Mouse (Mus musculus): ENCODE results near the gene Galnt6.
A peak's percentile ranks its signal among the peaks of the same experiment; 100 is the strongest.
"Not testable (repeated sequence)": the region's sequence is repeated elsewhere in the genome, so short reads cannot be mapped to it uniquely, and the experiment has no call there.

The Galnt6 gene

DNA sequence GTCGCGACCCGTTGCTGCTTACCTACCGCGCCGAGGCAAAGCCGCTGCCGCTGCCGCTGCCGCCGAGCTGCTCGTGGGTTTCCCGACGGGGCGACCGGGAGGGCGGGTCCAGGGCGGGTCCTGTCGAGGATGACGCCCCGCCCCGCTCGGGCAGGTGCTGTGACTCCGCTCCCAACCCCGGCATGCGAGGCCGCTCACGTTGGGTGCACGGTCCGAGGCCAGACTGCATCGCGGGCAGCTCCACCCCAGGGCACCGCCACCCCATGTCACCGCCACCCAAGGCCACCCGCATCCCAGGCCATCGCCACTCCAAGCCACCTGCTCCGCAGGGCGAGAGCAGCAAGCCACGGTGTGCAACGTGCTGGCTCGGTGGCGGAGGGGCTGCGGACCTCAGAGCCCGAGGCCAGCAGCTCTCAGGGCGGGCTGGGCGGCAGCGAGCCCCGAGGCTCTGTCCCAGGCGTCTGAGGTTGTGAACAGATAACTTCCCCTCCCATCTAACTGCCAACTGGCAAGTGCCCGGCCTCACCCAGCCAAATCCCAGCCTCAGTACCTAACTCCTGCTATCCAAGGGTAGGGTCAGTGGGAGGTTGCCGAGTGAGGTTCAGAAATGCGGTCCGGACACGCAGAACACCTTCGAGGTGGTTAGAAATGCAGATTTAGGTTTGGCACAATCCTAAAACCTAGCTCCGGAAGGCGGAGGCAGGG, at the start of gene Galnt6:
Gene Galnt6, minus strand, starts transcription at position 96 of the 705 bp plus-strand sequence.
- no peak for DNase-seq (ENCODE audit: low spot score)

DNA sequence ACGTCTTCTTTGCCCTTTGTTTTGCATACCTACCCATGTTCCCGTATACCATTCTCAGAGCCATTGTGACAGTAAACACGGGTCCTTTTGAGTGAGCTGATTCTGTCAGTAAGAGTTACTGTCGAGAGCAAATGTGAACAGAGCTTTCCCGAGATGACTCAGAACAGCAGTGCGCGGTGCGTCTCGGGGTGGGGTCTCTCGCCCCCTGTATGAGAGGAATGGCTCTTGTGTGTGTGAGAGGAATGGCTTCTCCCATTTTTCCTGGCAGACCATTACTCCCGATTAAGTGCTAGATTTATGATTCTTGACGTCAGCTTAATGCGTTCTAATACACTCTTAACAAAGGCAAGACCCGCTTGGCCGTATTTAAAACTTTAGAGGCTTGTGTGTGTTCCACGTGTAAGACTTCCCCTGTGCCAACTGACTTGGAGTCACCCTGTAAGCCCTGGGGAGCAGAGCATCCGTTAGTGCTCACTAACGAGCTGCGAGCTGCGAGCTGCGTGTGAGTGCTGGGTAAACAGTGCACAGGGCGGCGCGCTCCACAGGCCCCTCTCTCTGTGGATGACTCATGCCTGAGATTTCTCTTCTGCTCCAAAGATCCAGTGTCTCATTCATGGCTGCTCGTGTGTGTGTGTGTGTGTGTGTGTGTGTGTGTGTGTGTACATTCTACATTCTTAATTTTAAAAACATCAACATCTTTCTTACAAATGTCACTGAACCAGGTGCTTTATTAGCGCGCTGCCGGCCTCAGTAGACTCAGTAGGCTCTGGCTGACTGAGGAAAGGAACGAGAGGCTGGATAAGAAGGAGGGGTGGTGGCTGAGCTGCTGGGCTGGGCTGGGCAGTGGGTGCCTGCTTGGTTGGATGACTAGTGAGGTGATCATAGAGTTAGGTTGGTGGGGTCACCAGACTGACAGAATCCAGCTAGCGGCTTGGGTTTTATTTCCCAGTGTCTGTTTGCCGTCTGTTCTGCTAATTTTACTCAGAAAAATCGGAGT, 48.1 kb upstream of the Galnt6 start:
- no peak for DNase-seq (ENCODE audit: low spot score)

DNA sequence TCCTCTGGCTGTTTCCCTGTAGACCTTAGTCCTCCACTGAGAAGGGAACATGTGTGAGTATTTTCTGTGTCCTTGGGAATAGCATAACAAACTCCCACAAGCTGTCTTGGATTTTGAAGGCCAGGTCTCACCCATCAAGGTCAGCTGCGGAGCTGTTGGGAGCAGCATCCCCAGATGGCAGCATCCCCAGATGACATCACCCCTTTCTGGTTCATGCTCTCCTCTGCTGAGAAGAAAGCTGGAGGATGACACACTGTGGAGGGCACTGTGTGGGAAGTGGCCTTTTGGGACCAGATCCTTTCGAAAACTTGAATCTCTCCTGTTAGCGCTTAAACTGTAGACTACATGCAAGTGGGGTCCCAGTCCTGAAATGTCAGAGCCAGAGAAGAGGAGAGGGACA, 47.2 kb upstream of the Galnt6 start:
- no peak for DNase-seq (ENCODE audit: low spot score)

DNA sequence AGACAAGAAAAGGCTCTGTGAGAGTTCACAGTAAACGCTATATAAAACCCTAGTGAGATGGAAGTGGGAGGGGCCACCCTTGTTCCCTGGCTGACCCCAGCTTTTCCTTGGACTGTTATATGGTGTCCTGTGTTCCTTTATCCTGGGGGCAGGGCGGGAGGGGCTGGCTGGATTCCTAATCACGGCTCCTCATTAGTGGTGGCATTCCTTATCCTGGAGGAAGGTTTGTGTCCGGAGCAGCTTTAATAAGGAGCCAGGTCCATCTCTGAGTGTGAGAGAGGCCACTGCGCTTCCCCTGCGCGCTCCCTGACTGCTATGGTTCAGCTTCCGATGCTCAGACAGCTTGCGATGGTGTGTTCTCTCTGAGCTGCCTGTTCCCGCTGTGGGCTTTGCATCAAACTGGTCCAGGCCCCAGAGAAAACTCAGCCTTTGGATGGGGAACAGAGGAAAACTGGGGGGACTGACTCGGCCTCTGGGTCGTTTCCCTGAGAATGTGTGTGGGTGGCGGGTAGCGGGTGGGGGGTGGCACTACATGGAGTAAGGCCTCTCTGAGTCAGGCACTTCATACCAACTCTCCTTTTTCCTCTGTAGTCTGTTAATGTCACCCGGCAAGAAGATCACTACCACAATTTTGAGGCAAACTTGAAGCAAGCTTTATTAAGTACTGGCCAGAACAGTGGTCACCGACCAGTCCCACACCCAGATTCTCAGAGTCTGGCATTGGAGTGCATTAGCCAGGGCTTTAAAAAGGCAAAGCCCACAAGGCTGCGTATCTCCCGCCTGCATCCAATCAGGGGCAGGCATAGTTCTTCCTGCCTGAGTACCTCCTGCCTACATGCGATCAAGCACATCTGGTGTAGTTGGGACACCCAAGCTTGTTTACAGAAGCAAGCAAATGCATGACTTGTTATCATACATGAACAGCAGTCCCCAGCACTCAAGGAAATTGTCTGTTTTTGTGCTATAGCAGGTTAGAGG, 46.3 kb upstream of the Galnt6 start:
- no peak for DNase-seq (ENCODE audit: low spot score)

DNA sequence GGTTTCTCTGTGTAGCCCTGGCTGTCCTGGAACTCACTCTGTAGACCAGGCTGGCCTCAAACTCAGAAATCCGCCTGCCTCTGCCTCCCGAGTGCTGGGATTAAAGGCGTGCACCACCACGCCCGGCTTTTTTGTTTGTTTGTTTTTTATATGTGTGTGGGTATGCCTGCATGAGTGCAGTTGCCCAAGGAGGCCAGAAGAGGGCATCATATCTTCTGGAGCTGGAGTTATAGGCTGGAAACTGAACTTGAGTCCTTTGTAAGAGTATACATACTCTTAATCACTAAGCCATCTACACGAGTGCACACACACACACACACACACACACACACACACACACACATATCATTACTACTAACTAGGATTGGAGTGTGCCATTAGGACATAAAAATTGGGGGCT, 44.7 kb upstream of the Galnt6 start:
- not testable (repeated sequence) for DNase-seq (ENCODE audit: low spot score)

DNA sequence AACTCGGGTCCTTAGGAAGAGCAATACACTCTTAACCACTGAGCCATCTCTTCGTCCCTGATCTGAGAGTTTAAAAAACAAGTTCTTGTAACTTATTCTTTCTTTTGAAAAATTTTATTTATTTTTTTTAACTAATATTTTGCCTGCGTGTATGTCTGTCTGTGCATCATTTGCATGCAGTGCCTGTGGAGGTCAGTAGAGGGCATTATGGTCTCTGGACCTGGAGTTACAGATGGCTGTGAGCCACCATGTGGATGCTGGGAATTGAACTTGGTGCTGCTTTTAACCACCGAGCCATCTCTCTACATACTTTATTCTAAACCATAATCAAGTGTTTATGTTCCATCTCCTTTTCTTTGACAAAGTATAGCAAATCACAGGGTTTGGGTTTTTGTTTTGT, 43.5 kb upstream of the Galnt6 start:
- DNase-seq (ENCODE audit: low spot score) = no peak

DNA sequence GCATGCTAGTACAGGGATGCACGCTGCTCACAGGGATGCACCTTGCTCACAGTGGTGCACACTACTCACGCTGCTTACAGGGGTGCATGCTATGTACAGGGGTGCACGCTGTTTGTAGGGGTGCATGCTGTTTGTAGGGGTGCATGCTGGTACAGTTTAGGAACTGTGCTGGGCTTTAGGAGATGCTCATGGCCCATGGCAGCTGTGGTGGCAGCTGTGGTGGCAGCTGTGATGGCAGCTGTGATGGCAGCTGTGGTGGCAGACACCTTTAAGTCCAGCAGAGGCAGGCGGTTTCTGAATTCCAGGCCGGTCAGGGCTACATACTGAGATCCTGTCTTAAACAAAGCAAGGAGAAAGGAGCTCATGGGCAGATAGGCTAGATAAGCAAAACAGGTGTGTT, 41.2 kb upstream of the Galnt6 start:
- DNase-seq (ENCODE audit: low spot score) = no peak

DNA sequence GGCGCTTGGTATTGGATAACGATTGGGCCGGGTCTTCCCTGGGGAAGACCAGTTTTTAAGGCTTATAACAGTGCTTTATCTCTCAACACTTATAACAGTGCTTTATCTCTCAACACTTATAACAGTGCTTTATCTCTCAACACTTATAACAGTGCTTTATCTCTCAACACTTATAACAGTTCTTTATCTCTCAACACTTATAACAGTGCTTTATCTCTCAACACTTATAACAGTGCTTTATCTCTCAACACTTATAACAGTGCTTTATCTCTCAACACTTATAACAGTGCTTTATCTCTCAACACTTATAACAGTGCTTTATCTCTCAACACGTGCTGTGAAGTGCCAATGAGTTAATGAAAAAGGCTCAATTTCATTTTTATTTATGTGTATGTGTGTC, 39.8 kb upstream of the Galnt6 start:
- DNase-seq (ENCODE audit: low spot score) = not testable (repeated sequence)

DNA sequence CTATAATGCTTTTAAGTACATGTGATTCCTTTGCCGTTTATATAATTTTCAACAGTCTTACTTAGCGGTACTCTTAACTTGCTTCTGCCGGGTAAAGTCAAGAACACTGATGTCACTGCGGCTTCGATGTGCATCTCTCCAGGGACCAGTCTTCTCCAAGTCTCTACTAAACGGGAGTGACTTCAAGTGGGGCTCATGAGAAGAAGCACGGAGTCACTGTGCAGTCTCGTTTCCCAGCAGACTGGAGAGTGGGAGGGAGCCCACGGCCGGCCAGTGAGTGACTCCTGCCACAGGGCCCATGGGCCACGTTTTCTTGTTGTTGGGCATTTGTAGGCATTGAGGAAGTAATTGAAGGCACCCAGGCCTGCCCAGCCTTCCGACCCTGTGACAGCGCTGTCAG, 38.7 kb upstream of the Galnt6 start:
- DNase-seq (ENCODE audit: low spot score) = no peak

DNA sequence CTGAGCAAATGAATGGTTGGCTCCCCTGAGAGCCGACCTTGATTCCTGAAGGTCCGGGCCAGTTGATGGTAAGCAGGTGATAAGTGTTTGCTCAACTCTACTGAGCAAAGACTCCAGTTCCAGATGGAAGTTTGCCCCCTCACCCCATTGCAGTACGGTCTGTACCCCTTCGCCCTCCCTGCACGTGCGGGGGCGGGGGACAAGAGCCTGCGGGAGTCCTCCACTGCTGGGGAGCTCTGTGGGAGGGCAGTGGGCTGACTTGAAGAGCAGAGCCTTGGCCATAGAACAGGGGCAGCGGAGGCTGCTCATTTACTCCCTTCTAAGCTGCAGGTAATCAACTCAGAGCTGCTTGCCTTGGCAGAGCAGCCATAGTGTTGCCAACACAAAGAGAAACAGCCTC, 37.6 kb upstream of the Galnt6 start:
- no peak for DNase-seq (ENCODE audit: low spot score)

DNA sequence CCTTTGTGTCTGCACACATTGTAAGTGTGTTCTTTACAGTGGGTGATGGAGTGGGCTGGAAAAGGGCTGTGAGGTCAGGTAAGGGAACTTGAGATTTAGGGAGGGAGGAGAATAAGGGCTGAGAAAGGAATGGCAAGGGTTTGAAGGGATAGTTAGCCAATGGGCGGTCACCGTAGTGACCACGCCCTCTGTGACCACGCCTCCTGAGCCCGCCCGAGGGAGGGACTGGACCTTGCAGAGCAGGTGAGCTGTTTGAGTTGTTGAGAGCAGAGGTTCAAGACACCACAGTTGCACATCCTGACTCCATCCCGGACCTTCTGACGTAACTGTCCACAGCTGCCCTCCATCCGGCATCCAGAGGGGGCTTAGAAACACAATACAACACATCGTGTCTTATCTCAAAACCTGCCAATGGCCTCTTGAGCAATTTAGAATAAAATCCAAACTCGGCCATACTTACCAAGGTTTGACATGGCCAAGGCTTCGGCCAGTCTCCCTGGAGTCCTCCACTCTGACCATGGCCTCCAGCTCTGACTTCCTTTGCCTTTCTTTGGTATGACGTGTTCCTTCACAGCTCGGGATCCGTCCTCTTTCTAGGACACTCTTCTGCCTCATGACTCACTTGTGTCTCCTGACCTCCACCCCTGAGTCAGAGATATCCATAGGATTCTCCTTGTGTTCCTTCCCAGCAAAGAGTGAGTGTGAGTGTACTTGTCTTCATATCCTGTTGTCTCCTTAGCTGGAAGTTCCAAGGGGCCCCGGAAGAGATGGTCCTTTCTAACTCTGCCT, 35.2 kb upstream of the Galnt6 start:
- DNase-seq (ENCODE audit: low spot score) = no peak

DNA sequence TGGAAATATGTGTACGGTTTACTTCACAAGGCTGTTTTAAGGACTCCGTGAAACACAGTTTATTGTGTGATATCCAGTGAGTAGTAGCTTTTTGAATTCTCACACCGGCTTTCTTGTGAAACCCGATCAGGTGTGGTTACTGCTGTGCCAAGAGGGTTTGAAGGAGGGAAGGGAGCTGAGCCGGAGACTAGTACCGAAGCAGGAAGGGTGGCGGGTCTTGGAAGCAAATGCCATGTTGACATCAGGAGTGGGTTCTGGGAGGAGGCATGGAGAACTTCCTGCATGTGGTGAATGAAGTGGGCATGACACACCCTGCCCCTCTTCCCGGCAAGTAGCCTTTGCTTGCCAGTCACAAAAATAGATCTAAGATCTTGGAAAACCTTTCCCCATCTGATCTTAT, 33.5 kb upstream of the Galnt6 start:
- no peak for DNase-seq (ENCODE audit: low spot score)

DNA sequence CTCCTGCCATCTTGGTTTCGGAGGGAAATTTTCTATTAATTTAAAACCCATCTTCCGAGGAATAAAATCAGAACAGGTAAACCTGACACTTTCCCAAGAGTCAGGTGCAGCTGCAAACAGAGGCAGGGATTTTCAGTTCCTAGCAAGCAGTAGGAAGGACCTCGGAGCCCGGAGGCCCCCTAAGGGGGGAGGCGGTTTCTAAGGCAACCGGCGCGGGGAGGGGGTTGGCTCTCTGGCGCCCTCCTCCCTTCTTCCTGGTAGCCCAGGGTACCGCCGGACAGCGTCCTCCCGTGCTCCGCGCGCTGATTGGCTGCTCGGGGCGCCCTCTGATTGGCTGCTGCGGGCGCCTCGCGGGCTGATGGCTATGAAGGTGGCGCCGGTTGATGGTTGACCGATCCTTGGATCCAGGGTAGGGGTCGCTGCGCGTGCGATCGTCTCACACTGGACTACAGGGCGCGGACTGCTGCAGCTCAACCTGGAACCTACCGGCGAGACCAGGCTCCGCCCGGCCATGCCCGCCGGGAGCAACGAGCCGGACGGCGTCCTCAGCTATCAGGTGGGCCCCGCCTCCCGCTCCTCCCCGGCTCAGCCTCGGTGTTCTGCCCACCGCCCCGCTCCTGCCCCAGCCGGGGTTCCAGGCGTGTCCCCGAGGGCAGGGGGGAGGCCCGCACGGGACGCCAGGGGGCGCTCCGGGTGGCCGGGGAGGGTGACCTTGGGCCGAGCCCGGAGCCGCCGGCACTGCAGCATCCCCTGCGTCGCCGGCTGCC, 32.4 kb upstream of the Galnt6 start, which contains the start of gene Slc4a8:
Gene Slc4a8, plus strand, starts transcription at position 329 of the 767 bp plus-strand sequence.
- peak; percentile 20 for DNase-seq (ENCODE audit: low spot score)

DNA sequence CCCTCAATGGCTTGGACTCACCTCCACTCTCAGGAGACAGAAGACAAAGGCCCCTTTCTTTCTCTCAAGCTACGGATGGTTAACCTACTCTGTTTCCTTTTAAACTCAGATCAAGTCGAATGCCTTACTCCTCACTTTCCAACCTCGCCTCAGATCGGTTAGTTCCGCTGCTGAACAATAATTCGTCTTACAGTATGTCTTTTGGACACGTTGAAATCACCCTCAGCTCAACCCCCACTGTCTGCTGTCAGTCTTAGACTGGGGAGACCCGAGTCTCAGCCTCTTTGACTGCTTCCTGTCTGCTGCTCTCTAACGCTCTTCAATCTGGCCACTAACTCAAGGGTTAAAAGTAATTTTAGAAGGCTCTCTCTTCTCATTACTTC, 31.9 kb upstream of the Galnt6 start:
- no peak for DNase-seq (ENCODE audit: low spot score)

DNA sequence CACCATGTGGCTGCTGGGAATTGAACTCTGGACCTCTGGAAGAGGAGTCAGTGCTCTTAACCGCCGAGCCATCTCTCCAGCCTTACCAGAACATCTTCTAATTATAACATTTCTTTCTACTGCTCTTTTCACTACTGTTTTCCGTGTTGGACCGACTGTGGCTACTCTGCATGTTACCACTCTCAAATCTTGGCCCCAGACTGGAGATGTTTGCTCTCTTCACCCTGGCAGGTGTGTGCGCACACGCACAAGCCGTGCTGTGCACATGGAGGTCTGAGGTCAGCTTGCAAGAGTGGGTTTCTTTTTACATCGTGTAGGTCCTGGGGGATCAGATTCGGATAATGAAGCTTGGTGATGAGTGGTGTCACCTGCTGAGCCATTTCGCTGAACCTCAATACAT, 30.1 kb upstream of the Galnt6 start:
- DNase-seq (ENCODE audit: low spot score) = no peak

DNA sequence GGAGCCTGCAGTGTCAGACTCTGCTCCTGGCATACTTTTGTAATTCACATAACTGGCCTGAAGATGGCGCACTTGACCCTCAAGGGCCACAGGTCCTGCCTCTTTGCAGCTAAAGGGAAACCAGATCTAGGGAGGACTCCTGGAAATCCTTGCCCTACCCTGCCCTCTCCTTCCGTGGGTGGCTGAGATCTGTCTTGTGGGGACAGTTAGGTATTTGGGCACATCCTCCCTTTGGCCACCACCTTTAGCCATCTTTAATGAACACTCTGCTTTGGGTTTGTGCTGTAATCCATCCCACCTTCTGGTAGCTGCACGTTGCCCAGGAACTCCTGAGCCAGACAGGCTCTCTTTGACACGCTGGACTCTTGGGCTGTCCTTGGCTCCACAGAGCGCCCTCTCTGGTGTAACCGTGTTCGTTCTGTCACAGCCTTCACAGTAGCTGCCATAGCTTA, 28.4 kb upstream of the Galnt6 start:
- peak; percentile 72 for DNase-seq (ENCODE audit: low spot score)

DNA sequence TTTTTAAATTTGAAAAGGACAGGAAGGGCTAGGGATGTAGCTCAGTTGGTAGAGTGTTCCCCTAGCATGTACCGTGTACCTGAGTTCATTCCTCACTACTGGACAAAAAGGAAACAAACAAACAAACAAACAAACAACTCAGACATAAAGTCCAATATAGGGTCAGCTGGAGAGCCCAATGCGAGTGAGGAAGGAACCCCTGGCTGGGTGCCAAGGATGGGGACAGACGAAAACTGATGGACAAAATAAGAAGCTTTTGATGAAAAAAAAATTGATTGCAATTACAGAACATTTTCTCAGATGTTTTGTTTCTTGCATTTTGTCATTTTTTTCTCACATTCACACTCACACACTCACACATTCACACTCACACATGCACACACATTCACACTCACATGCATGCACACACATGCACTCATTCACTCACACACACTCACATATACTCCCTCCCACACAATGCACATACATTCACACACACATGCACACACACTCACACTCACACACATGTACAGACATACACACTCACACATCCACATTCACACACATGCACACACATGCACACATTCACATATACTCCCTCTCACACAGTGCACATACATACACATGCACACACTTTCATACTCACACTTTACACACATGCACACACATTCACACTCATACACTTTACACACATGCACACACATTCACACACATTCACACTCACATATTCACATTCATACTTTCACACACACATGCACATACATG, 26.9 kb upstream of the Galnt6 start:
- no peak for DNase-seq (ENCODE audit: low spot score)

DNA sequence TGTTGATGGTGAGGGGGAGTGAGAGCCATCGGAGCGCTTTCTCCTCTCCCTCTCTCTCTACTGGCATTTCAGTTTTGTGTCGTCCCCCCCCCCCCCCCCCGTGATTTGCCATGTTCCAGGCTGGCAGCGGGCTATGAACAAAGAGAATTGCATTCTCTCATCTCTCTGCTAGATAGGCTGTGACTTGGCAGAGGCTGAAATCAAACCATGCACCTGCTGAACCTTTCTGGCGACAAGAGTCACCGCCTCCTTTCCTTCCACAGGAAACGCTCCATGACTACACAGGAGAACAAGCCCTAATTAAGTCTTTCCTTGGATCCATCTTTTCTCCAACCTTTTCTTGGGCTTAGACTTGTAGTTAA, 26.3 kb upstream of the Galnt6 start:
- no peak for DNase-seq (ENCODE audit: low spot score)

DNA sequence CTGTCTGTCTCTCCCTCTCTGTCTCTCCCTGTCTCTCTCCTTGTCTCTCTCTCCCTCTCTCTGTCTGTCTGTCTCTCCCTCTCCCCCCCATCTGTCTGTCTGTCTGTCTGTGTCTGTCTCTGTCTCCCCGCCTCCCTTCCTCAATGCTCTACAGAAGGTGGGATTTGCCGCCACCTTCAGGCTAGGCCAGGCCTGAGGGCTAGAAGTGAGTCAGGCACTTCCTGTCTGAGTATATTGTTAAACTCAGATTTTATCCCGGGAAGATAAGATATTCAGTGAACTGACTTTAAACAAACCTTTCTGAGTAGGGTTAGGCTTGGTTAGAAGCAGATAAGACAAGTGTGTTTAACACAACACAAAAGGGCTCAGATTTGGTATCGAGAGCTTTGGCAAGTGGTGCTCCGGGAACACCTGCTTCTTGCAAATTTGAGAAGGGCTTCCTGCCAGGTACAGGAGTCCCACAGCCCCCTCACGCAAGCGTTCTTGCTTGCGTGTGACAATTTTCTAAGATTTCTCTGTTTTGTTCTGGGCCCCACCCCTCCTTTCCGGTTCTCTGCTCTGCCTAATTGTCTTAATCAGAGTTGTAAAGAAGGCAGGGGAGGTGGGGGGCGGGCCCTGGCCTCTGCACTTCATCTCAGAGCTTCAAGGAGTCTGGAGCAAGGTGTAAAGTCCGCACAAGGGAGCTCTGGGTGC, 25.8 kb upstream of the Galnt6 start:
- DNase-seq (ENCODE audit: low spot score) = peak; percentile 56

Data from adipocyte (in vitro differentiated cells).